Mouse (Mus musculus): ENCODE measurements around the gene Usp11.
"Not testable (repeated sequence)": the region's sequence is repeated elsewhere in the genome, so short reads cannot be mapped to it uniquely, and the experiment has no call there.

Gene Usp11

GRCm38 (mm10) chrX:20703741-20704290 is at the start of gene Usp11:
TSS of gene Usp11 (plus strand) at chrX:20703906.
- DNase-seq (ENCODE audit: extremely low read depth, insufficient read length, low spot score) = no peak

- DNase-seq (ENCODE audit: extremely low read depth, insufficient read length, low spot score) = peak; percentile 8
Observed at GRCm38 (mm10) chrX:20657593-20657992, 46.1 kb upstream of the Usp11 start.

GRCm38 (mm10) chrX:20658026-20658652 is 45.6 kb upstream of the Usp11 start, which contains the start of gene Uba1:
TSS of gene Uba1 (plus strand) at chrX:20658326.
- DNase-seq (ENCODE audit: extremely low read depth, insufficient read length, low spot score) = peak; percentile 79

- peak; percentile 58 for DNase-seq (ENCODE audit: extremely low read depth, insufficient read length, low spot score)
Observed at GRCm38 (mm10) chrX:20658891-20659406, 44.8 kb upstream of the Usp11 start.

- no peak for DNase-seq (ENCODE audit: extremely low read depth, insufficient read length, low spot score)
Observed at GRCm38 (mm10) chrX:20662317-20662715, 41.4 kb upstream of the Usp11 start.

- peak; percentile 80 for DNase-seq (ENCODE audit: extremely low read depth, insufficient read length, low spot score)
Observed at GRCm38 (mm10) chrX:20662716-20663443, 40.8 kb upstream of the Usp11 start.

- no peak for DNase-seq (ENCODE audit: extremely low read depth, insufficient read length, low spot score)
Observed at GRCm38 (mm10) chrX:20663444-20663790, 40.3 kb upstream of the Usp11 start.

- peak; percentile 79 for DNase-seq (ENCODE audit: extremely low read depth, insufficient read length, low spot score)
Observed at GRCm38 (mm10) chrX:20687519-20688067, 16.1 kb upstream of the Usp11 start, which contains the start of gene Cdk16. TSS of gene Cdk16 (plus strand) at chrX:20687954.

- DNase-seq (ENCODE audit: extremely low read depth, insufficient read length, low spot score) = peak; percentile 97
Observed at GRCm38 (mm10) chrX:20688068-20688547, 15.6 kb upstream of the Usp11 start.

- peak; percentile 74 for DNase-seq (ENCODE audit: extremely low read depth, insufficient read length, low spot score)
Observed at GRCm38 (mm10) chrX:20688615-20689014, 15.1 kb upstream of the Usp11 start.

- DNase-seq (ENCODE audit: extremely low read depth, insufficient read length, low spot score) = no peak
Observed at GRCm38 (mm10) chrX:20691566-20691965, 12.1 kb upstream of the Usp11 start.

GRCm38 (mm10) chrX:20692616-20693015 is 11.1 kb upstream of the Usp11 start:
- DNase-seq (ENCODE audit: extremely low read depth, insufficient read length, low spot score) = no peak

GRCm38 (mm10) chrX:20695842-20696241 is 7.9 kb upstream of the Usp11 start:
- no peak for DNase-seq (ENCODE audit: extremely low read depth, insufficient read length, low spot score)

GRCm38 (mm10) chrX:20704295-20705082 is 783 bp downstream of the Usp11 start:
- peak; percentile 88 for DNase-seq (ENCODE audit: extremely low read depth, insufficient read length, low spot score)

GRCm38 (mm10) chrX:20705083-20705402 is 1.3 kb downstream of the Usp11 start:
- DNase-seq (ENCODE audit: extremely low read depth, insufficient read length, low spot score) = no peak

GRCm38 (mm10) chrX:20728681-20729080 is 25.0 kb downstream of the Usp11 start:
- DNase-seq (ENCODE audit: extremely low read depth, insufficient read length, low spot score) = no peak

- not testable (repeated sequence) for DNase-seq (ENCODE audit: extremely low read depth, insufficient read length, low spot score)
Observed at GRCm38 (mm10) chrX:20730048-20730447, 26.3 kb downstream of the Usp11 start.

GRCm38 (mm10) chrX:20736479-20736878 is 32.8 kb downstream of the Usp11 start:
- DNase-seq (ENCODE audit: extremely low read depth, insufficient read length, low spot score) = no peak

- DNase-seq (ENCODE audit: extremely low read depth, insufficient read length, low spot score) = no peak
Observed at GRCm38 (mm10) chrX:20748829-20749228, 45.1 kb downstream of the Usp11 start.

- peak; percentile 63 for DNase-seq (ENCODE audit: extremely low read depth, insufficient read length, low spot score)
Observed at GRCm38 (mm10) chrX:20761201-20761600, 57.5 kb downstream of the Usp11 start.

All from 3134 (cell line).